Mouse (Mus musculus) CH12.LX (cell line): ENCODE results near the gene Vmo1.

Experiments
- CHD2 ChIP-seq: IDR thresholded peaks from 2 replicates; pipeline ENCODE4 v1.6.1; 2011; ENCODE audit warnings: low read length, improper control_type of control experiment
- CTCF ChIP-seq, 2 experiments: IDR thresholded peaks in 1 of 2; conservative IDR thresholded peaks in 1 of 2; 2 replicates each; pipeline ENCODE4 v1.5.1; 2011 to 2012; ENCODE audit warnings: low read depth in 2 of 2, low read length in 2 of 2, improper control_type of control experiment in 1 of 2, inconsistent platforms in 1 of 2, mild to moderate bottlenecking in 1 of 2, moderate library complexity in 1 of 2
- EP300 ChIP-seq: IDR thresholded peaks from 2 replicates; pipeline ENCODE4 v1.6.1; 2011; ENCODE audit warnings: low read length, improper control_type of control experiment
- GABPA ChIP-seq: IDR thresholded peaks from 2 replicates; pipeline ENCODE4 v1.6.1; 2012; ENCODE audit warnings: low read depth, low read length, improper control_type of control experiment, inconsistent platforms; ENCODE audit not compliant: insufficient replicate concordance
- MAFK ChIP-seq: IDR thresholded peaks from 2 replicates; pipeline ENCODE4 v1.6.1; 2011; ENCODE audit warnings: low read length, improper control_type of control experiment; ENCODE audit not compliant: insufficient replicate concordance
- MAX ChIP-seq: IDR thresholded peaks from 2 replicates; pipeline ENCODE4 v1.6.1; 2011; ENCODE audit warnings: low read length, improper control_type of control experiment
- MYC ChIP-seq: IDR thresholded peaks from 2 replicates; pipeline ENCODE4 v1.6.1; 2011; ENCODE audit warnings: low read depth, mild to moderate bottlenecking, improper control_type of control experiment, low read length
- POLR2A ChIP-seq: IDR thresholded peaks from 2 replicates; pipeline ENCODE4 v1.6.1; 2011; ENCODE audit warnings: low read depth, mild to moderate bottlenecking, improper control_type of control experiment, low read length
- POLR2AphosphoS2 ChIP-seq: IDR thresholded peaks from 2 replicates; pipeline ENCODE4 v1.6.1; 2011; ENCODE audit warnings: low read depth, low read length, improper control_type of control experiment
- RCOR1 ChIP-seq: conservative IDR thresholded peaks from 2 replicates; pipeline ENCODE4 v1.6.1; 2012; ENCODE audit warnings: low read depth, mild to moderate bottlenecking, inconsistent platforms, low read length, improper control_type of control experiment
- TCF12 ChIP-seq: IDR thresholded peaks from 2 replicates; pipeline ENCODE4 v1.6.1; 2014; ENCODE audit warnings: low read depth, mild to moderate bottlenecking, inconsistent platforms, low read length, improper control_type of control experiment
- USF1 ChIP-seq: IDR thresholded peaks from 2 replicates; pipeline ENCODE4 v1.6.1; 2014; ENCODE audit warnings: low read depth, mild to moderate bottlenecking, inconsistent platforms, low read length, improper control_type of control experiment
- ZC3H11A ChIP-seq: IDR thresholded peaks from 2 replicates; pipeline ENCODE4 v1.6.1; 2012; ENCODE audit warnings: low read depth, mild to moderate bottlenecking, inconsistent platforms, low read length, improper control_type of control experiment

- no peak for TF ChIP-seq CTCF (conservative IDR thresholded peaks at IDR 0.05 in 1 of 2, IDR thresholded peaks at IDR 0.05 in 1 of 2; ENCODE audit: low read depth in 2 of 2, low read length in 2 of 2)
- no peak for TF ChIP-seq MAX
- no peak for TF ChIP-seq ZC3H11A
- no peak for TF ChIP-seq GABPA
- TF ChIP-seq POLR2A = no peak
- no peak for TF ChIP-seq USF1
- peak; percentile 94 for TF ChIP-seq MAFK
- TF ChIP-seq POLR2AphosphoS2 = no peak
- no peak for TF ChIP-seq RCOR1
- TF ChIP-seq CHD2 = no peak
- TF ChIP-seq EP300 = no peak
- TF ChIP-seq MYC = no peak
- TF ChIP-seq TCF12 = no peak
Measured at GRCm38 (mm10) chr11:70539423-70539822, 25.0 kb upstream of the Vmo1 start.
